Mouse (Mus musculus) erythroid progenitor cell, adult 5-6 weeks (primary cell): ENCODE results near the gene Olfr959. TPM values are rescaled to one million over a fixed set of nuclear protein-coding genes. Genes with fewer than 3 reads are reported as not detected.

Experiments
- total RNA-seq, 2 experiments: library from RNA; stranded (forward) in 1 of 2; stranded (reverse) in 1 of 2; fragments of 150-400 nt in 1 of 2; fragments of 186-747, 209-891 nt in 1 of 2; gene quantifications; 2 replicates each; pipeline versions ENCODE4 v1.2.3 to v1.2.4; 2015 to 2017; ENCODE audit warnings: low replicate concordance in 2 of 2

Olfr959 gene
- total RNA-seq, 2 experiments from 2014 or later: not detected

Other genes with a start within 250 kb of the Olfr959 start
- not detected in 2 replicates for gene Olfr948, start 249.5 kb downstream of the Olfr959 start, total RNA-seq (2015; ENCODE audit: low replicate concordance)
- not detected in 2 replicates for gene Olfr948, start 249.5 kb downstream of the Olfr959 start, total RNA-seq (2017; ENCODE audit: low replicate concordance)
- not detected in 2 replicates for gene Olfr951, start 188.2 kb downstream of the Olfr959 start, total RNA-seq (2015; ENCODE audit: low replicate concordance)
- not detected in 2 replicates for gene Olfr951, start 188.2 kb downstream of the Olfr959 start, total RNA-seq (2017; ENCODE audit: low replicate concordance)
- not detected in 2 replicates for gene Olfr952, start 148.4 kb downstream of the Olfr959 start, total RNA-seq (2015; ENCODE audit: low replicate concordance)
- gene Olfr952, start 148.4 kb downstream of the Olfr959 start, total RNA-seq (2017; ENCODE audit: low replicate concordance): not detected in 2 replicates
- not detected in 2 replicates for gene Olfr954, start 118.9 kb downstream of the Olfr959 start, total RNA-seq (2015; ENCODE audit: low replicate concordance)
- gene Olfr954, start 118.9 kb downstream of the Olfr959 start, total RNA-seq (2017; ENCODE audit: low replicate concordance): not detected in 2 replicates
- gene Olfr955, start 103.6 kb downstream of the Olfr959 start, total RNA-seq (2015; ENCODE audit: low replicate concordance): not detected in 2 replicates
- gene Olfr955, start 103.6 kb downstream of the Olfr959 start, total RNA-seq (2017; ENCODE audit: low replicate concordance): not detected in 2 replicates
- not detected in 2 replicates for gene Olfr44, start 81.6 kb downstream of the Olfr959 start, total RNA-seq (2015; ENCODE audit: low replicate concordance)
- gene Olfr44, start 81.6 kb downstream of the Olfr959 start, total RNA-seq (2017; ENCODE audit: low replicate concordance): not detected in 2 replicates
- not detected in 2 replicates for gene Olfr957, start 59.8 kb downstream of the Olfr959 start, total RNA-seq (2015; ENCODE audit: low replicate concordance)
- gene Olfr957, start 59.8 kb downstream of the Olfr959 start, total RNA-seq (2017; ENCODE audit: low replicate concordance): not detected in 2 replicates
- gene Olfr958, start 21.5 kb downstream of the Olfr959 start, total RNA-seq (2015; ENCODE audit: low replicate concordance): not detected in 2 replicates
- not detected in 2 replicates for gene Olfr958, start 21.5 kb downstream of the Olfr959 start, total RNA-seq (2017; ENCODE audit: low replicate concordance)
- gene AW551984, start 28.8 kb upstream of the Olfr959 start, total RNA-seq (2015; ENCODE audit: low replicate concordance): not detected in 2 replicates
- not detected in 2 replicates for gene AW551984, start 28.8 kb upstream of the Olfr959 start, total RNA-seq (2017; ENCODE audit: low replicate concordance)
- not detected in 2 replicates for gene Olfr148, start 35.1 kb upstream of the Olfr959 start, total RNA-seq (2015; ENCODE audit: low replicate concordance)
- gene Olfr148, start 35.1 kb upstream of the Olfr959 start, total RNA-seq (2017; ENCODE audit: low replicate concordance): not detected in 2 replicates
- not detected in 2 replicates for gene Olfr960, start 45.8 kb upstream of the Olfr959 start, total RNA-seq (2015; ENCODE audit: low replicate concordance)
- not detected in 2 replicates for gene Olfr960, start 45.8 kb upstream of the Olfr959 start, total RNA-seq (2017; ENCODE audit: low replicate concordance)
- not detected in 2 replicates for gene Olfr961, start 69.5 kb upstream of the Olfr959 start, total RNA-seq (2015; ENCODE audit: low replicate concordance)
- not detected in 2 replicates for gene Olfr961, start 69.5 kb upstream of the Olfr959 start, total RNA-seq (2017; ENCODE audit: low replicate concordance)
- not detected in 2 replicates for gene Olfr963, start 91.6 kb upstream of the Olfr959 start, total RNA-seq (2015; ENCODE audit: low replicate concordance)
- not detected in 2 replicates for gene Olfr963, start 91.6 kb upstream of the Olfr959 start, total RNA-seq (2017; ENCODE audit: low replicate concordance)
- gene Olfr149, start 131.5 kb upstream of the Olfr959 start, total RNA-seq (2015; ENCODE audit: low replicate concordance): not detected in 2 replicates
- not detected in 2 replicates for gene Olfr149, start 131.5 kb upstream of the Olfr959 start, total RNA-seq (2017; ENCODE audit: low replicate concordance)
- not detected in 2 replicates for gene Olfr965, start 135.8 kb upstream of the Olfr959 start, total RNA-seq (2015; ENCODE audit: low replicate concordance)
- not detected in 2 replicates for gene Olfr965, start 135.8 kb upstream of the Olfr959 start, total RNA-seq (2017; ENCODE audit: low replicate concordance)
- gene Olfr150, start 155.4 kb upstream of the Olfr959 start, total RNA-seq (2015; ENCODE audit: low replicate concordance): not detected in 2 replicates
- not detected in 2 replicates for gene Olfr150, start 155.4 kb upstream of the Olfr959 start, total RNA-seq (2017; ENCODE audit: low replicate concordance)
- gene Olfr967, start 170.7 kb upstream of the Olfr959 start, total RNA-seq (2015; ENCODE audit: low replicate concordance): not detected in 2 replicates
- not detected in 2 replicates for gene Olfr967, start 170.7 kb upstream of the Olfr959 start, total RNA-seq (2017; ENCODE audit: low replicate concordance)
- gene Olfr968, start 207.7 kb upstream of the Olfr959 start, total RNA-seq (2015; ENCODE audit: low replicate concordance): not detected in 2 replicates
- not detected in 2 replicates for gene Olfr968, start 207.7 kb upstream of the Olfr959 start, total RNA-seq (2017; ENCODE audit: low replicate concordance)
- gene Olfr969, start 215.4 kb upstream of the Olfr959 start, total RNA-seq (2015; ENCODE audit: low replicate concordance): not detected in 2 replicates
- gene Olfr969, start 215.4 kb upstream of the Olfr959 start, total RNA-seq (2017; ENCODE audit: low replicate concordance): not detected in 2 replicates
- not detected in 2 replicates for gene Olfr970, start 233.3 kb upstream of the Olfr959 start, total RNA-seq (2015; ENCODE audit: low replicate concordance)
- gene Olfr970, start 233.3 kb upstream of the Olfr959 start, total RNA-seq (2017; ENCODE audit: low replicate concordance): not detected in 2 replicates